Mouse (Mus musculus) liver, embryonic 14.5 days (tissue): Measurements from ENCODE around the gene Pcbp2.

Source experiments
- CTCF ChIP-seq: IDR thresholded peaks from 2 replicates; pipeline ENCODE4 v1.5.1; 2016; ENCODE audit warnings: antibody characterized with exemption, low read depth, control low read depth
- EP300 ChIP-seq: IDR thresholded peaks from 2 replicates; pipeline ENCODE4 v1.6.1; 2016; ENCODE audit warnings: antibody characterized with exemption, low read depth

GRCm38 (mm10) chr15:102460971-102461370 lies 9.4 kb upstream of the Pcbp2 start:
- TF ChIP-seq EP300 (no peak), CTCF (no peak)
